Mouse (Mus musculus) cerebellum, adult 11-12 months (tissue): Measurements from ENCODE around the gene Npc2.

Source experiments
- DNase-seq: peaks from one replicate; pipeline ENCODE4 v3.0.0; 2022

Npc2 gene

DNA sequence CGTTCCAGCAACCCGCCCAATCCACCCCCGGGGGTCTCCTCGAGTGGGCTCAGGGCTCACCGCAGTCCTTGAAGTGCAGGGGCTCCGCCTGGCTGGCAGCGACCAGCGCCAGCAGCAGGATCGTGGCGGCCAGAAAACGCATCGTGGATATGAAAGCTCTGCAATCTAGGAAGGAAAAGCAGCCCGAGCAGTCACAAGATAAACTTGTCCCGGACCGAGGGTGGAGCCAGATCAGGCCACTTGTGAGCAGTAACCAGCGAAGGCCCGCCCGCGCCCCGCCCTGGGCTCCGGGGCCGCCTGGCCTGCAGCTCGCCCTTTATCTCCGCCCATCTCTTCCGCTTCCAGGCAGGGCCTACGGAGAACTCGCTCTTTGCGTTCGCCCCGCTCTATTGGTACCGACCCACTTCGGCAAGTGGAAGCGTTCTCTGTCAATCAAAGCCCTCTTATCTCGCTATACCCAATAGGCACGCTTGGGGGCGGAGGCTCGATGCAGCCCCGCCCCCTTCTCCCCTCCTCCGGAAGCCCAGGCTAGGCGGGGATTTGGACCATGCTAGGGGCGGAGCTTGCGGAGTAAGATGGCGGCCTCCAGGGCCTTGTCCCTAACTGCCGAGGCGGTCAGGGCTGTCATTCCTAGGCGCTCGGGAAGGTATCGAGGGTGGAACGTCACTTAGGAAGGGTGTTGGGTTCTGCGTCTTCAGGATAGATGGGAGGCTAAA lies at the start of gene Npc2, which contains the start of gene Isca2:
Gene Npc2, minus strand, starts transcription at position 427 of the 716 bp plus-strand sequence.
Gene Isca2, plus strand, starts transcription at position 526 of the 716 bp plus-strand sequence.
- peak; percentile 99 for DNase-seq

DNA sequence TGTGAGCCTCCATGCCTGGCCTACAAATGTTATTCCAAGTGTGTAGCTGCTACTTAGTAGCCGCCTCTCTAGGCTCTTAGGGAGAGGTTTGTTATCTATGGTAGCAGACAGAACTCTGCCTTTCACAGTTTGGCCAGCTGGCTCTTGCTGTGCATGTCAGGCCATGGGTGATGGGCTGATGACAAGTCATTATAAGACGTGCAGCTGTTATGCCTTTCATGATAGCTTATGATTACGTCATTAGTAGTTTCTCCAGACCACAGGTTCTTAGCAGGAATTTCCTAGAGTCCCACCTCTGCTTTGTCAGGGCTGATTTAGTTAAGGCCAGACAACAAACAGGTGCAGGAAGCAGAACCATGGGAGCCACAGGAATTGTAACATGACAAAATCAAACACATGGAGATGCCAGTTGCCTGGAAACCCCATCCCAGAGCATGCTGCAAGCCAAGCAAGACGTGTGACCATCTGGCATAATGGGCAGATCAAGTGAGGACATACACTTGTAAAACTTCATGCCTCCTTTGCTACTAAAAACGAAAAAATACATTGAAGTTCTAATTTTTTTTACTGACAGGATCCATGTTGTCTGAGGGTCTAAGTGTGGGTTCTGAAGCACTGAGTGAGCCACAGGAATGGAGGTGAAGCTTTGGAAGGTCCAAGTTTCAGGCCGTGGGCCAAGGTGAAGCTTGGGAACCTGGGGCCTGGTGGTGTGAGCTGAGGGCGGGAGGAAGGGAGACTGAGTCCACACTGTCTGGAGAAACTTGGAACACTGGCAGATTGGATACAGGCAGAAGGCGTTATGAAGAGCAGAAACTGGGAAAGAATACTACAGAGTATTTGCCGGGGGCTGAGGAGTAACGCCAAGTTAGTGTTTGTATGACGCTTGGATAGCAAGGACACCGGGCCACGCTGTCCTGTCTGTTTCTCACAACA lies 46.5 kb upstream of the Npc2 start:
- peak; percentile 64 for DNase-seq

DNA sequence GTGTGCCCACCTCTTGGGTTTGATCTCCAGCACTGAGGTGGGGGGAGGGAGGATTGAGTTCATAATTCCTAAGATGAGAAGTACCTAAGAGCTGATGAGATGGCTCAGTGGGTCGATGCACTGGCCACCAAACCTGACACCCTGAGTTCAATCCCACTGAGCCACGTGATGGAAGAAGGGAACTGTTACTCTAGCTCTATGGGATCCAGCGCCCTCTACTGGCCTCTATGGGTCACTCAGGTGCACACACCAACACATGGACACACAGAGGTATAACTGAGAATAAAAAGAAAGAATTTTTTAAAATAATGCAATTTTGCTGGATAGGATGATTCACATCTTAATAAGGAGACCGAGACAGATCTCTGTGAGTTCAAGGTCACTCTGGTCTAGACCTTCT lies 45.5 kb upstream of the Npc2 start:
- no peak for DNase-seq

DNA sequence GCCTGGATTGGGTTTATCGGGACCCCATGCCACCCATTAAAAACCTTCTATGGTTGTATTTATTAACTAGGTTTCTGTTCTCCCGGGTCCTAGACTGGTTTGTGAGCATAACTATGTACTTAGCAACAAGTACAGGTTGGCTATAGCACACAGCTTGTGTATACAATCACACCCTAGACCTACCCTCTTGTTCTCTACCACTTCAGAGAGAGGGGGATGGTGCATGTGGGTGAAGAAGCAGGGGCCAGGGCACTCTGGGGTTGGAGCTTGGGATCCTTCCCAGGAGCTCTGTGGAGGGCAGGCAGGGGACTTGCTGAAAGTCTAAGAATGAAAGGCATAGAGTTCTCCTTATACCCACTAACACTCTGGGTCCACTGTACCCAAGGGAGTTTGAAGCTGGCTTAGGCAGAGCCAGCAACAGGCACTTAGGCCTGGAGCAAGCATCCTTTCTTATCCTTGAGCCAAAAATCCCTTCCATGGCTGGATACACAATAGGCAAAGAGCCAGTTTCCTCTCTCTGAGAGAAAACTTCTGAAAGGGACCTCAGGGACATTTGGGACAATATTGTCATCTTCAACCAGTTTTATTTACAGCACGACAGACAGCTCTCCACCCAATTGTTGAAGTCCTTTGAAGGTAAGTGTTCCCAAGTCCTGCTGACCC lies 41.8 kb upstream of the Npc2 start:
- no peak for DNase-seq

DNA sequence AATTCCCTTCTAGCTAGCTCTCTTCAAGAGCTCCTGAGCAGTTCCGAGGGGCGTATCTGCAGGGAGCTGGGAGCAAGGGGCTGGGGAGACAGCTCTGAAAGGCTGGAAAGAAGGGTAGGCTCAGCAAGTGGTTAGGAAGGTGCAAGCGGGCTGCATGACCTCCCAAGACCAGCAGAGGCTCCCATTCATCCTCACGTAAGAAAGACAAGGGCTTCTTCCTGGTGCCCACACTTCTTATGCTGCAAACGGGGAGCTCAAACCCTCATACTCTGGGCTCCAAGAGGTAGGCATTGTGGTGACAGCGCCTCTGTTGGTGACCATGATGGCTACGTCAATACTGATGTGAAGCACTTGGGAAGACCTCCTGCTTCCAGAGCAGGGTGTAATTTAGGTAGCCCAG lies 40.8 kb upstream of the Npc2 start:
- DNase-seq = no peak

DNA sequence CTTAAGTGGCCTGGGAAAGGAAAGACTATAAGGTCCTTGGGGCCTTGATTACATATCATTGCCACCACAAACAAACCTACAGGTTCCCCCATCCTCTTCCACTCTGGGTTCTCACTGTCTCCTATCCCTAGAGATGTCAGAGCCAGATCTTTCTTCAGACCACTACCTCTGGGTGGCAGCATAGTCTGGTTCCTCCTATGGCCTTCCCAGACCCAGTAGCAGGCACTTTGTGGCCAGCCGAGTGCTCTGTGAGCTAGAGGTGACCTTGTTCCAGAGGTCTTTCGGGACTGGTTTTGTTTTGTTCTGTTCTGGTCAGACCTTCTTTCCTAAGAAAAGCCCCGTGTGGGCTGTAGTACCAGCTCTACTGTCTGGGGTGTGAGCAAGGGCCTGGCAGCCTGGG lies 39.1 kb upstream of the Npc2 start:
- no peak for DNase-seq

DNA sequence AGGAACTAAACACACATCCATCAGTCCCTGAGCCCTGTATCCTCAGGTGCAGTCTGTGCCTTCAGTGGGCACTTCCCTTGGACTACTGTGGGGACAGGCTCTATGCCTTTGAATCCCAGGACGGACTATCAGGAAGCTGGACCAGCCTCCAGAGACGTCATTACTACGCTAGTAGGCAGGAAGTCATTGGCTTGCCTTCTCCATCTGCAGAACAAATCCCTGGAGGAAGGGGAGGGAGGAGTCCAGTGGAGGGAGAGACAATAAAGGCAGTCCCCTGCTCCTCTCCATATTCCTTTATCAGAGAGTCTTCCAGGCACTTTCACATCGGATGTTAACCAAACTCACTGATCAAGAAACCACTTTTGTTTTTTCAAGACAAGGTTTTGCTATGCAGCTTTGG lies 38.6 kb upstream of the Npc2 start:
- DNase-seq = no peak

DNA sequence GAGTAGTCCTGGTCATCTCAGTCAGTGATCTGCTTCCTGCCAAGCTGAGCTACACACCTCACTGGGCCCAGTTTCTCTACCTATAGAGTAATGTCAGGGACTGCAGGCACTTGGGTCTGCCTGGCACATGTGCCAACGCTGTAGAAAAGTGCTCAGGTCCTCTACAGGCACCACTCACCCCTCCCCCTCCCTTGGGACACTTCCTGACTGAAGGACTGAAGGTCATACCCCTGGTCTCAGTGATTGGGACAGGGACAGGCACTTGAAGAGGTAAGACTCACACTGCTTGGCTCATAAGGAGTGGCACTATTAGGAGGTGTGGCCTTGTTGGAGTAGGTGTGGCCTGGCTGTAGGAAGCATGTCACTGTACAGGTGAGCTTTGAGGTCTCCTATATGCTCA lies 37.9 kb upstream of the Npc2 start:
- DNase-seq = no peak

- DNase-seq = no peak
These were observed 36.1 kb upstream of the Npc2 start for GRCm38 (mm10) chr12:84809033-84809432.

DNA sequence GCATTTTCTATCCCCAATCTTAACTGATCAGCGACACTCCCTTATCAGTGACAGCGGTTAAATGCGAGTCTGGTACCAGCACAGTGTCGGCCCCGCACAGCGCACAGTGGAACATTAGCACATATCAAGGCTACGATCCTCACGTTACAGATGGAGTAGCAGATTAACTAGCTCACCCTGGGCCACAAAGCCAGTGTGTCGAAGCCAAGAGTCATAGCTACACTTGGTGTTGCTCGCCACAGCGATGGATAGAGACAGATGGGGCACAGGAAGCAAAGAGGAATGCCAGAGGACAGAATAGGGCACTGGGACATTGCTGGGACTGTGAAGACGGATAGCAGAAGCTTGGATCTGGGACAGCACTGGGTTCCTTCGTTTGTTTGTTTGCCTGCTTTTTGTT lies 34.4 kb upstream of the Npc2 start:
- DNase-seq = peak; percentile 90

- no peak for DNase-seq
These were observed 33.8 kb upstream of the Npc2 start for GRCm38 (mm10) chr12:84806726-84807125.

GRCm38 (mm10) chr12:84806010-84806409 lies 33.1 kb upstream of the Npc2 start:
- no peak for DNase-seq

- DNase-seq = peak; percentile 38
These were observed 32.4 kb upstream of the Npc2 start for GRCm38 (mm10) chr12:84805228-84805842.

GRCm38 (mm10) chr12:84802625-84803024 lies 29.7 kb upstream of the Npc2 start:
- no peak for DNase-seq

- DNase-seq = no peak
These were observed 28.7 kb upstream of the Npc2 start for GRCm38 (mm10) chr12:84801532-84802110.

DNA sequence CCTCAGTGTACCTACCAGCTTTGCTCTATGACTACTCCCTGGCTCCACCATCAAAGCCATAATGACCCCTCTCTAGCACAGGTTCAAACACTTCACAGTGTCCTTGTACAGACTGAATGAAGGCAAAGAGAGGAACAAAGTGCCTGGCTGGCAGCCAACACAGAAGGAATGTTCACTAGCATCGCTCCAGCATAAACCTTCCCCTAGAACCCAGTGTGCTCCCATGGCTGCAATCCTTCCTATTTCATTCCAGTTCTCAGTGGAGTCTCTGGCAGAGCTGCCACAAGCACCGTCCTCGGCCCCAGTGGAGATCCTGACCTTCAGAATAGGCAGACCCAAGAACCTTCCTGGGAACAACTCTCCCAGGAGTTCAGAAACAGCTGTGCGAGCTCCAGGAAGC lies 27.5 kb upstream of the Npc2 start:
- DNase-seq = no peak

- DNase-seq = no peak
These were observed 26.1 kb upstream of the Npc2 start for GRCm38 (mm10) chr12:84799086-84799485.

GRCm38 (mm10) chr12:84794647-84795046 lies 21.7 kb upstream of the Npc2 start:
- no peak for DNase-seq

DNA sequence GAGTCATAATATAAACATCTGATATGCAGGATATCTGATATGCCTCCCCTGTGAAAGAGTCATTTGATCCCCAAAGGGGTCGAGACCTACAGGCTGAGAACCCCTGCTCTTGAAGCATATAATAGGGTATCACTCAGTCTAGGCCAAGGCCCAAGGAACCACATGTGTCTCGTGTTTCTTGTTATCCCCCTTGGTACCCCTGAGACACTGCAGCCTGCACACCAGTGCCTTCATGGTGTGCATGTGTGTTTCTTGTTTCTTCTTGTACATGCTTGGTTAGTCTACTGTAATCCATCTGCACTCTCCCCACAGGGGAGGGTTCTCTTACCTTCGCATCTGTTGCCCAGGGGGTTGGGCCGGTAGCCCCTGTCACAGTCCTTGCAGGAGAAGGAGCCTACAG lies 19.7 kb upstream of the Npc2 start:
- DNase-seq = no peak

GRCm38 (mm10) chr12:84790853-84791252 lies 17.9 kb upstream of the Npc2 start:
- no peak for DNase-seq

DNA sequence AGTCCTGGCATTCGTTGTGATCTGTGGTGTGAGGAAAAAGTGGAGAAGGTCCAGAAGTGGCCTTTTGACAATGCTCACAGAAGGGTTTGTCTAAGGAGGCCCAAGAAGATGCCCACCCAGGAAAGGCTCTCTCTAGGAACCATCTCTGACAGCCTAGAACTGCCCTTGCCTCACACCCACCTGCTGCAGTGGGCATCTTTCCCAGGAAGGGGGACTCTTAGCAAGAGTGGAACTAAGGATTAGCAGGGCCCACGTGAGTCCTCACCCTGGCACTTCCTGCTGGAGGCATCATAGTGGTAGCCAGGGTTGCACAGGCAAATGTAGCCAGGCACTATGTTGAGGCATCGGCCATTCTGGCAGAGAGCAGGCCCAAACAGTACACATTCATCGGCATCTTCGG lies 13.1 kb upstream of the Npc2 start:
- no peak for DNase-seq

- peak; percentile 88 for DNase-seq
These were observed 11.8 kb upstream of the Npc2 start for GRCm38 (mm10) chr12:84784604-84785381.
